Mouse (Mus musculus): ENCODE data around the gene Coa3. TPM values are rescaled to one million over a fixed set of nuclear protein-coding genes. Genes with fewer than 3 reads are reported as not detected.

The Coa3 gene
- polyA plus RNA-seq, 1 experiment = 245 TPM

DNA sequence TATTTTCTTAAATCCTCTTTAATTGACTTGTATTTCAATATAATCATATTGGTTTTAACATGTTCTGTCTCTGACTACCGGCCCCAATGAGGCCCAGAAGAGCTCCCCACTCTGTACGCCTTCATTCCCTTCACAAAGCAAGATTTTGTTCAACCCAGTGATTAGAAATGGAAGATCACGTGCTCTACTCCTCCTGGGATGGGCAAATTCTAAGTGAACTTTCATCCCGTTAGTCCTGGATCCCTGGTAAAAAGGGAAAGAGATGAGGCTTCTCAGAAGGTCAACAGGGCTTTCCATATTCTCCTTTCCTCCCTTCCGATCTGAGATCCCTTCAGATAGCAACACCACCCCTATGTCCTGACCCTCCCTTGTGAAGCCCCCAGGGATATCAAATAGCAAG is 48.4 kb downstream of the Coa3 start:
- no peak for DNase-seq
- TF ChIP-seq CTCF (IDR thresholded peaks at IDR 0.05; ENCODE audit: borderline replicate concordance, control insufficient read depth, extremely low read depth, insufficient read depth, low read length, poor library complexity) = no peak
- no peak for TF ChIP-seq POLR2A (IDR thresholded peaks at IDR 0.05; ENCODE audit: control insufficient read depth, extremely low read depth, insufficient read depth, low read length, poor library complexity)
- peaks cover under 1% of the 10 kb centered on the region; the same call in 1 of the 2 replicates for H3K4me1 ChIP-seq (replicated peaks; ENCODE audit: control insufficient read depth, insufficient read depth, low read length)
- H3K4me3 ChIP-seq (ENCODE audit: control insufficient read depth, insufficient read depth, low read length) = no peak overlapping the region
- H3K27ac ChIP-seq (ENCODE audit: control insufficient read depth, insufficient read depth, low read length) = no peak overlapping the region
- H3K36me3 ChIP-seq (ENCODE audit: control insufficient read depth, insufficient read depth, low read length) = no peaks in the 10 kb centered on the region
- WGBS = 92% methylated on average over 5 of the region's 5 CpGs
- H3K27me3 ChIP-seq (ENCODE audit: control insufficient read depth, insufficient read depth, low read length) = no peaks in the 10 kb centered on the region

DNA sequence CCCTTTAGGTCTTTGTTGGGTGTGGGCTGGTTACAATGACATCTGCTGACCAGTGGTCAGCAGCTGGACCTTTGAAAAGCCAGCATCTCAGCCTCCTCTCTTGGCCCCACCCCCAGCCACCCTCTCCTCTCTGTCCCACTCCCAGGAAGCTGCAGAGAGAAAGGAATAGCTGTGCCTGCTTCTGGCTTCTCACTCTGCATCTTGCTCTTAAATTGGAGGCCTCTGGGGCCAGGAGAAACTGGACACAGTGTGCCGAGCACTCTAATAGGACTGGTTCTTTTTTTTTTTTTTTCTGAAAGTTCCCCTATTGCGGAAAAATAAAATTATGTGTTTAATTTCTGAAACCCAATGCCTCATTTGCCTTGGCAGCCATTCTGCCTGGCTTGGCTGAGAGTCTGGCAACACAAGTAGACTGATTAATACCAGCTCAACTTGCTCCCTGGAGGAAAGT is 48.8 kb downstream of the Coa3 start:
- H3K36me3 ChIP-seq (ENCODE audit: control insufficient read depth, insufficient read depth, low read length) = no peaks in the 10 kb centered on the region
- H3K4me1 ChIP-seq (replicated peaks; ENCODE audit: control insufficient read depth, insufficient read depth, low read length) = peaks cover 4% of the 10 kb centered on the region
- no peak for TF ChIP-seq CTCF (IDR thresholded peaks at IDR 0.05; ENCODE audit: borderline replicate concordance, control insufficient read depth, extremely low read depth, insufficient read depth, low read length, poor library complexity)
- TF ChIP-seq POLR2A (IDR thresholded peaks at IDR 0.05; ENCODE audit: control insufficient read depth, extremely low read depth, insufficient read depth, low read length, poor library complexity) = no peak
- 91% methylated on average over 2 of the region's 2 CpGs for WGBS
- H3K27ac ChIP-seq (ENCODE audit: control insufficient read depth, insufficient read depth, low read length) = no peak overlapping the region
- H3K27me3 ChIP-seq (ENCODE audit: control insufficient read depth, insufficient read depth, low read length) = no peaks in the 10 kb centered on the region
- no peak for DNase-seq
- H3K4me3 ChIP-seq (ENCODE audit: control insufficient read depth, insufficient read depth, low read length) = no peak overlapping the region

DNA sequence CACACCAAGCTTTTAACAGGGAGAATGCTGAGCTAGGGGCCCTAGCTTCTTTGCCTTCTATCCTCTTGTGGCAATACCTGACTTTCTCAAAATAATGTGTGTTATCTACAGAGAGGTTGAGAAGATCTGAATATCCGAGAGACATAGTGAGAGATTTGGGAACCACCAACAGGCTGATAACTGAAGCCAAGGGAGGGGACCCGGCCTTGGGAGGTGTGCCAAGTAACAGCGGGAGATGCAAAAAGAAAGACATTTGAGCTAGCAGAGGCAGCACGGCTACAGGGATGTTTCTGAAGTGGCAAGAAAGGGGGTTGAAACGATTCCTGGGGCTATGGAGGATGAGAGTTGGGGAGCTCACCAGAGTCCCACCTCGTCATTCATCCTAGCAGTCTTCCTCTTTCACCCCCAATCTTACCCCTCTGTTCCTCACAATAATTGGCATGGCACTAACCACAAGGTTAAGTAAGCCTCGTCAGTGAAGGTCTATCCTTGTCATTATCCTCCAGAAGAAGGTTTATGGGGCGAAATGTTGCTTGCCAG is 49.5 kb downstream of the Coa3 start:
- H3K4me3 ChIP-seq (ENCODE audit: control insufficient read depth, insufficient read depth, low read length) = no peak overlapping the region
- 74% methylated on average over 8 of the region's 8 CpGs for WGBS
- H3K27ac ChIP-seq (ENCODE audit: control insufficient read depth, insufficient read depth, low read length) = no peak overlapping the region
- H3K4me1 ChIP-seq (replicated peaks; ENCODE audit: control insufficient read depth, insufficient read depth, low read length) = peaks cover 4% of the 10 kb centered on the region
- H3K27me3 ChIP-seq (ENCODE audit: control insufficient read depth, insufficient read depth, low read length) = no peaks in the 10 kb centered on the region
- no peaks in the 10 kb centered on the region for H3K36me3 ChIP-seq (ENCODE audit: control insufficient read depth, insufficient read depth, low read length)
- TF ChIP-seq POLR2A (IDR thresholded peaks at IDR 0.05; ENCODE audit: control insufficient read depth, extremely low read depth, insufficient read depth, low read length, poor library complexity) (no peak), CTCF (IDR thresholded peaks at IDR 0.05; ENCODE audit: borderline replicate concordance, control insufficient read depth, extremely low read depth, insufficient read depth, low read length, poor library complexity) (no peak)
- no peak for DNase-seq

Other genes starting within 250 kb of the Coa3 start
- gene Naglu, start 209.1 kb downstream of the Coa3 start, polyA plus RNA-seq (2012; rRNA removed) = 24.3 and 25.2 TPM in 2 replicates
- gene Hsd17b1, start 200.7 kb downstream of the Coa3 start, polyA plus RNA-seq (2012; rRNA removed) = 0.40 and 0.93 TPM in 2 replicates
- gene Coasy, start 196.5 kb downstream of the Coa3 start, polyA plus RNA-seq (2012; rRNA removed) = 68.5 and 74.2 TPM in 2 replicates
- 79.1 and 110 TPM in 2 replicates for gene Mlx, start 191.8 kb downstream of the Coa3 start, polyA plus RNA-seq (2012; rRNA removed)
- 6.0 and 6.1 TPM in 2 replicates for gene Psmc3ip, start 183.7 kb downstream of the Coa3 start, polyA plus RNA-seq (2012; rRNA removed)
- gene Retreg3, start 159.2 kb downstream of the Coa3 start, polyA plus RNA-seq (2012; rRNA removed) = 118 and 130 TPM in 2 replicates
- 50.3 and 67.4 TPM in 2 replicates for gene Tubg1, start 159.2 kb downstream of the Coa3 start, polyA plus RNA-seq (2012; rRNA removed)
- gene Tubg2, start 123.2 kb downstream of the Coa3 start, polyA plus RNA-seq (2012; rRNA removed) = 2.6 and 3.3 TPM in 2 replicates
- gene Cntnap1, start 108.6 kb downstream of the Coa3 start, polyA plus RNA-seq (2012; rRNA removed) = 4.5 and 5.3 TPM in 2 replicates
- 11.9 and 12.1 TPM in 2 replicates for gene Plekhh3, start 107.8 kb downstream of the Coa3 start, polyA plus RNA-seq (2012; rRNA removed)
- gene Ccr10, start 103.7 kb downstream of the Coa3 start, polyA plus RNA-seq (2012; rRNA removed) = 2.9 and 3.9 TPM in 2 replicates
- 38.8 and 43.3 TPM in 2 replicates for gene Ezh1, start 52.7 kb downstream of the Coa3 start, polyA plus RNA-seq (2012; rRNA removed)
- 13.5 and 20.5 TPM in 2 replicates for gene Ramp2, start 33.1 kb downstream of the Coa3 start, polyA plus RNA-seq (2012; rRNA removed)
- gene Vps25, start 25.4 kb downstream of the Coa3 start, polyA plus RNA-seq (2012; rRNA removed) = 88.3 and 92.6 TPM in 2 replicates
- gene Wnk4, start 18.5 kb downstream of the Coa3 start, polyA plus RNA-seq (2012; rRNA removed) = 1.2 TPM in 2 replicates
- gene Cntd1, start 102 bp downstream of the Coa3 start, polyA plus RNA-seq (2012; rRNA removed) = 0.71 and 0.84 TPM in 2 replicates
- 176 and 192 TPM in 2 replicates for gene Becn1, start 23.2 kb upstream of the Coa3 start, polyA plus RNA-seq (2012; rRNA removed)
- 103 and 106 TPM in 2 replicates for gene Psme3, start 37.1 kb upstream of the Coa3 start, polyA plus RNA-seq (2012; rRNA removed)
- 14.6 and 16.2 TPM in 2 replicates for gene Aoc2, start 45.9 kb upstream of the Coa3 start, polyA plus RNA-seq (2012; rRNA removed)
- 11.8 and 12.1 TPM in 2 replicates for gene Aoc3, start 51.5 kb upstream of the Coa3 start, polyA plus RNA-seq (2012; rRNA removed)
- gene G6pc, start 88.4 kb upstream of the Coa3 start, polyA plus RNA-seq (2012; rRNA removed) = 0.15 and 0.37 TPM in 2 replicates
- gene Aarsd1, start 138.5 kb upstream of the Coa3 start, polyA plus RNA-seq (2012; rRNA removed) = 33.4 and 37.2 TPM in 2 replicates
- 0.49 TPM in 1 of 2 replicates, not detected in the other for gene Gm27029, start 145.7 kb upstream of the Coa3 start, polyA plus RNA-seq (2012; rRNA removed)
- 27.4 and 28.5 TPM in 2 replicates for gene Rundc1, start 146.0 kb upstream of the Coa3 start, polyA plus RNA-seq (2012; rRNA removed)
- 1.3 and 3.1 TPM in 2 replicates for gene Ptges3l, start 146.2 kb upstream of the Coa3 start, polyA plus RNA-seq (2012; rRNA removed)
- 666 and 730 TPM in 2 replicates for gene Rpl27, start 163.2 kb upstream of the Coa3 start, polyA plus RNA-seq (2012; rRNA removed)
- 63.6 and 83.6 TPM in 2 replicates for gene Ifi35, start 169.3 kb upstream of the Coa3 start, polyA plus RNA-seq (2012; rRNA removed)
- 3.5 and 4.3 TPM in 2 replicates for gene Rnd2, start 185.9 kb upstream of the Coa3 start, polyA plus RNA-seq (2012; rRNA removed)
- gene Vat1, start 187.1 kb upstream of the Coa3 start, polyA plus RNA-seq (2012; rRNA removed) = 67.9 and 73.6 TPM in 2 replicates

Measured in thymus, adult 2 months (tissue).